Mouse (Mus musculus) stomach, embryonic 14.5 days (tissue): Measurements from ENCODE around the gene Pnck. TPM values are rescaled to one million over a fixed set of nuclear protein-coding genes. Genes with fewer than 3 reads are reported as not detected.

Experiments
- ATAC-seq: fragments of 200-750 bp; cut with Nextera tagmentation; 2 replicates; pipeline ENCODE4 v1.8.0; 2017; ENCODE audit warnings: low read depth, moderate TSS enrichment; ENCODE audit not compliant: insufficient number of reproducible peaks, insufficient read depth, low FRiP score
- H3K27ac ChIP-seq: fragments of 300-500 bp; sonication (generic); 2 replicates; pipeline ENCODE4 v1.5.1; 2014; ENCODE audit warnings: mild to moderate bottlenecking, low read length, moderate library complexity, mixed read lengths
- H3K27me3 ChIP-seq: fragments of 300-500 bp; sonication (generic); 2 replicates; pipeline ENCODE4 v1.6.1; 2014; ENCODE audit warnings: low read length, control low read depth, mixed read lengths; ENCODE audit not compliant: control insufficient read depth, insufficient read depth
- H3K36me3 ChIP-seq: fragments of 300-500 bp; sonication (generic); 2 replicates; pipeline ENCODE4 v1.6.1; 2014; ENCODE audit warnings: mild to moderate bottlenecking, control low read depth, low read length, moderate library complexity, mixed read lengths; ENCODE audit not compliant: control insufficient read depth, insufficient read depth
- H3K4me1 ChIP-seq: fragments of 300-500 bp; sonication (generic); 2 replicates; pipeline ENCODE4 v1.6.1; 2014; ENCODE audit warnings: low read length, control low read depth, mixed read lengths; ENCODE audit not compliant: control insufficient read depth, insufficient read depth
- H3K4me2 ChIP-seq: fragments of 300-500 bp; sonication (generic); replicated peaks from 2 replicates; pipeline ENCODE4 v1.6.1; 2014; ENCODE audit warnings: low read depth, low read length, control low read depth
- H3K4me3 ChIP-seq: fragments of 300-500 bp; sonication (generic); 2 replicates; pipeline ENCODE4 v1.5.1; 2014; ENCODE audit warnings: low read depth, low read length, control low read depth
- H3K9ac ChIP-seq: fragments of 300-500 bp; sonication (generic); replicated peaks from 2 replicates; pipeline ENCODE4 v1.6.1; 2014; ENCODE audit warnings: low read depth, mild to moderate bottlenecking, control low read depth, low read length, moderate library complexity, mixed read lengths
- H3K9me3 ChIP-seq: fragments of 300-500 bp; sonication (generic); 2 replicates; pipeline ENCODE4 v1.6.1; 2016; ENCODE audit warnings: low read depth, low read length, control low read depth; ENCODE audit not compliant: control insufficient read depth
- WGBS: fragments of 180-500 bp; shearing (Covaris S2); extraction: QIAGEN DNeasy Blood & Tissue Kit; methylation state at CpG from one replicate; pipeline ENCODE4 v1.1.7; 2014; 5-methylcytosine and 5-hydroxymethylcytosine counted together
- polyA plus RNA-seq: library from polyadenylated mRNA; unstranded; fragments of >200 nt; fragmentation: Nextera tagmentation; extraction: Ambion mirVana; gene quantifications from 2 replicates; pipeline ENCODE4 v1.2.1, GENCODE M21; 2014

Pnck gene
- polyA plus RNA-seq, 1 experiment from 2014 or later: 27.7 TPM

- H3K36me3 ChIP-seq: no peaks in the 10 kb centered on the region
- ATAC-seq: no peak
- H3K4me3 ChIP-seq: no peak overlapping the region
- no peaks in the 10 kb centered on the region for H3K9me3 ChIP-seq
- H3K9ac ChIP-seq: no peak overlapping the region
- no peak overlapping the region for H3K4me2 ChIP-seq
- H3K27ac ChIP-seq: no peak overlapping the region
- no peaks in the 10 kb centered on the region for H3K4me1 ChIP-seq
- H3K27me3 ChIP-seq: no peaks in the 10 kb centered on the region
These were observed 32.9 kb downstream of the Pnck start for GRCm38 (mm10) chrX:73626981-73627380.

GRCm38 (mm10) chrX:73619890-73620289 is 40.0 kb downstream of the Pnck start:
- WGBS: 91% methylated on average over 2 of the region's 2 CpGs
- Histone ChIP-seq H3K4me2 (no peak overlapping the region), H3K36me3 (no peaks in the 10 kb centered on the region), H3K27me3 (no peaks in the 10 kb centered on the region), H3K4me1 (no peaks in the 10 kb centered on the region), H3K4me3 (no peak overlapping the region), H3K9me3 (no peaks in the 10 kb centered on the region), H3K27ac (no peak overlapping the region), H3K9ac (no peak overlapping the region)
- ATAC-seq: no peak

- Histone ChIP-seq H3K27me3 (no peaks in the 10 kb centered on the region), H3K9me3 (no peaks in the 10 kb centered on the region), H3K27ac (no peak overlapping the region), H3K4me2 (no peak overlapping the region), H3K36me3 (no peaks in the 10 kb centered on the region), H3K9ac (no peak overlapping the region), H3K4me1 (no peaks in the 10 kb centered on the region), H3K4me3 (no peak overlapping the region)
- no peak for ATAC-seq
These were observed 40.5 kb downstream of the Pnck start for GRCm38 (mm10) chrX:73619401-73619800.

- Histone ChIP-seq H3K9me3 (no peaks in the 10 kb centered on the region), H3K4me2 (no peak overlapping the region), H3K9ac (no peak overlapping the region), H3K27me3 (no peaks in the 10 kb centered on the region), H3K4me1 (no peaks in the 10 kb centered on the region), H3K36me3 (no peaks in the 10 kb centered on the region), H3K27ac (no peak overlapping the region), H3K4me3 (no peak overlapping the region)
- WGBS: 94% methylated on average over 1 of the region's 1 CpGs
- no peak for ATAC-seq
These were observed 44.0 kb downstream of the Pnck start for GRCm38 (mm10) chrX:73615876-73616275.

GRCm38 (mm10) chrX:73613665-73614064 is 46.3 kb downstream of the Pnck start:
- Histone ChIP-seq H3K27ac (peak overlapping the region; percentile 44; the same call in 1 of the 2 replicates), H3K9me3 (no peaks in the 10 kb centered on the region), H3K27me3 (no peaks in the 10 kb centered on the region), H3K4me3 (no peak overlapping the region), H3K4me2 (no peak overlapping the region), H3K9ac (no peak overlapping the region), H3K4me1 (no peaks in the 10 kb centered on the region), H3K36me3 (no peaks in the 10 kb centered on the region)
- peak; percentile 65; the same call in 1 of the 2 replicates for ATAC-seq
- WGBS: 52% methylated on average over 4 of the region's 4 CpGs

Other genes with a start within 250 kb of the Pnck start
- 0.09 and 0.11 TPM in 2 replicates for gene Zfp92, start 249.0 kb downstream of the Pnck start, polyA plus RNA-seq
- gene Trex2, start 224.8 kb downstream of the Pnck start, polyA plus RNA-seq: 0.25 TPM in 1 of 2 replicates, not detected in the other
- 50.1 and 57.5 TPM in 2 replicates for gene Haus7, start 201.1 kb downstream of the Pnck start, polyA plus RNA-seq
- gene Bgn, start 176.5 kb downstream of the Pnck start, polyA plus RNA-seq: 95.7 and 104 TPM in 2 replicates
- 0.36 and 0.38 TPM in 2 replicates for gene Atp2b3, start 157.0 kb downstream of the Pnck start, polyA plus RNA-seq
- gene Dusp9, start 20.7 kb downstream of the Pnck start, polyA plus RNA-seq: 5.0 and 7.3 TPM in 2 replicates
- gene Slc6a8, start 13.0 kb upstream of the Pnck start, polyA plus RNA-seq: 11.0 and 12.2 TPM in 2 replicates
- 254 and 260 TPM in 2 replicates for gene Bcap31, start 56.1 kb upstream of the Pnck start, polyA plus RNA-seq
- gene Abcd1, start 56.5 kb upstream of the Pnck start, polyA plus RNA-seq: 19.2 and 19.6 TPM in 2 replicates
- gene Plxnb3, start 97.0 kb upstream of the Pnck start, polyA plus RNA-seq: 0.59 and 0.78 TPM in 2 replicates
- gene Srpk3, start 114.3 kb upstream of the Pnck start, polyA plus RNA-seq: 2.3 and 2.7 TPM in 2 replicates
- 217 and 238 TPM in 2 replicates for gene Idh3g, start 126.8 kb upstream of the Pnck start, polyA plus RNA-seq
- gene Ssr4, start 126.9 kb upstream of the Pnck start, polyA plus RNA-seq: 227 and 236 TPM in 2 replicates
- 1.6 and 1.9 TPM in 2 replicates for gene Pdzd4, start 164.9 kb upstream of the Pnck start, polyA plus RNA-seq
- not detected in 2 replicates for gene Avpr2, start 232.0 kb upstream of the Pnck start, polyA plus RNA-seq
- gene L1cam, start 236.0 kb upstream of the Pnck start, polyA plus RNA-seq: 12.1 and 13.5 TPM in 2 replicates